Comparison of ENCODE assay signal across 8 mouse cellular contexts in the genomic region with DNA sequence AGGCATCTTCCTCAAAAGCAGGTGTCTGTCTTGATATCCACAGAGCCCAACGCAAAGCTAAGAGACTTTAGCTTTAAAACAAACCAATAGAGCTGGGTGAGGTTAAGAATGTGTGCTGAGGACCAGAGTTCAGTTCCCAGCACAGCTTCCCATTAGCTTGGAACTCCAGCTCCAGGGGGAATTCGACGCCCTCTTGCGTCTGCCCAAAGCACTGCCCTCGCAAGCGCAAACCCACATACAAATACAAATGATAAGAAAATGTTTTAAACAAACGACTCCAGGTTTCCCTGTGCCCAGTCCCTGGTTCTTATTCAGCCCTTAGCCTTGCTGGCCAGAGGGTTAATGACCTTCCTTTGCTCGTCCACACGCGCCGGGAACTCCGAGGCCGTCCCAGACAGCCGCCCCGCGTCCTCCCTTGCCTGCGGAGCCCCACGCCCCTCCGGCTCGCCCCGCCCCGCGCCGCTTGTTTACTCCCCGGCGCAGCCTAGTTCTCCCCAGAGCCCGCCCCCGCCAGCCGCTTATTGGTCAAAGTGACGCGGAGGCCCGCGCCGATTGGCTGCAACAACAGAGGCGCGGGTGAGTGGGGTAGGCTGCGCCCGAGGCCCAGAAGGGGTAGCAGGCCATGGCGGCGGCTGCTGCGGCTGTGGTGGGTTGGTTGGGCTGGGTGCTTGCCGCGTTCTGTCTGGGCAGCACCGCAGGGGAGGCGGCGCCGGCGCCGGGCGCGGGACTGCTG. TPM values are rescaled to one million over a fixed set of nuclear protein-coding genes. Genes with fewer than 3 reads are reported as not detected.
DNase-seq lines count a peak whose midpoint lies in the region; ATAC-seq lines count a peak whose summit lies in the region.

A gene (plus strand): TSS at position 579 of the 733 bp plus-strand sequence.

- peak; percentile 99 for ATAC-seq in forebrain, embryonic 11.5 days (replicated peaks; ENCODE audit: low FRiP score)
- ATAC-seq in heart, embryonic 16.5 days (replicated peaks; ENCODE audit: extremely low read depth, insufficient read depth, low FRiP score), result peak; percentile 98
- ATAC-seq in liver, embryonic 15.5 days (ENCODE audit: insufficient read depth), result peak; percentile 97
- ATAC-seq in neural tube, embryonic 12.5 days (ENCODE audit: low FRiP score, low read depth), result peak; percentile 98

- no peaks in the 10 kb centered on the region for H3K27me3 ChIP-seq in forebrain, embryonic 11.5 days (ENCODE audit: control insufficient read depth, insufficient read depth, low read length)
- no peaks in the 10 kb centered on the region for H3K27me3 ChIP-seq in heart, embryonic 16.5 days (ENCODE audit: control insufficient read depth, insufficient read depth, low read length)
- H3K27me3 ChIP-seq in liver, embryonic 15.5 days, result no peaks in the 10 kb centered on the region
- no peaks in the 10 kb centered on the region for H3K27me3 ChIP-seq in neural tube, embryonic 12.5 days (replicated peaks)

- H3K4me1 ChIP-seq in forebrain, embryonic 11.5 days (replicated peaks; ENCODE audit: control insufficient read depth, insufficient read depth, low read length), result peaks cover 4% of the 10 kb centered on the region
- H3K4me1 ChIP-seq in heart, embryonic 16.5 days (ENCODE audit: control insufficient read depth, insufficient read depth, low read length), result peaks cover 31% of the 10 kb centered on the region
- H3K4me1 ChIP-seq in liver, embryonic 15.5 days (replicated peaks), result peaks cover 30% of the 10 kb centered on the region
- H3K4me1 ChIP-seq in neural tube, embryonic 12.5 days, result peaks cover 29% of the 10 kb centered on the region

- peak; percentile 99 to 100 for DNase-seq in CD8-positive naive resting alpha-beta T cell, adult 2 months (ENCODE audit: low read depth in 2 of 2, low spot score in 2 of 2)
- peak; percentile 97 for DNase-seq in c-Kit-positive CD71-negative TER-119-negative erythroid progenitor cells, embryonic 14.5 days (ENCODE audit: low read depth)
- DNase-seq in forebrain, embryonic 11.5 days (ENCODE audit: low spot score), result peak; percentile 100
- peak; percentile 99 to 100 for DNase-seq in kidney, postnatal 36 days
- DNase-seq in telencephalon, adult 2 months (ENCODE audit: low read depth, low spot score), result peak; percentile 91

- peak within 1 kb of the TSS; percentile 95 for H3K27ac ChIP-seq in forebrain, embryonic 11.5 days (ENCODE audit: low read depth, low read length)
- peak within 1 kb of the TSS; percentile 97 for H3K27ac ChIP-seq in heart, embryonic 16.5 days (ENCODE audit: low read length)
- H3K27ac ChIP-seq in liver, embryonic 15.5 days (replicated peaks), result peak within 1 kb of the TSS; percentile 96
- peak within 1 kb of the TSS; percentile 96 for H3K27ac ChIP-seq in neural tube, embryonic 12.5 days

- H3K36me3 ChIP-seq in forebrain, embryonic 11.5 days (ENCODE audit: control insufficient read depth, insufficient read depth, low read length), result no peaks in the 10 kb centered on the region
- H3K36me3 ChIP-seq in heart, embryonic 16.5 days (ENCODE audit: control insufficient read depth, insufficient read depth), result no peaks in the 10 kb centered on the region
- peaks cover 4% of the 10 kb centered on the region; the same call in 1 of the 2 replicates for H3K36me3 ChIP-seq in liver, embryonic 15.5 days (replicated peaks)
- peaks cover 17% of the 10 kb centered on the region for H3K36me3 ChIP-seq in neural tube, embryonic 12.5 days

- no peaks in the 10 kb centered on the region for H3K9me3 ChIP-seq in forebrain, embryonic 11.5 days (ENCODE audit: control insufficient read depth, low read length)
- no peaks in the 10 kb centered on the region; the same call in 1 of the 2 replicates for H3K9me3 ChIP-seq in heart, embryonic 16.5 days (replicated peaks; ENCODE audit: control insufficient read depth, low read length)
- no peaks in the 10 kb centered on the region for H3K9me3 ChIP-seq in liver, embryonic 15.5 days (replicated peaks)
- H3K9me3 ChIP-seq in neural tube, embryonic 12.5 days, result no peaks in the 10 kb centered on the region

- 2% methylated on average over 49 of the region's 51 CpGs for WGBS in forebrain, embryonic 11.5 days
- WGBS in heart, embryonic 16.5 days, result 2% methylated on average over 47 of the region's 51 CpGs
- WGBS in liver, embryonic 15.5 days (ENCODE audit: insufficient replicate concordance), result 1% methylated on average over 51 of the region's 51 CpGs
- 2% methylated on average over 46 of the region's 51 CpGs for WGBS in neural tube, embryonic 12.5 days

- H3K4me3 ChIP-seq in forebrain, embryonic 11.5 days (ENCODE audit: low read depth, low read length), result peak within 1 kb of the TSS; percentile 92
- H3K4me3 ChIP-seq in heart, embryonic 16.5 days (ENCODE audit: low read length), result peak within 1 kb of the TSS; percentile 85
- H3K4me3 ChIP-seq in liver, embryonic 15.5 days (replicated peaks), result peak within 1 kb of the TSS; percentile 96
- peak within 1 kb of the TSS; percentile 97 for H3K4me3 ChIP-seq in neural tube, embryonic 12.5 days

- peak within 1 kb of the TSS; percentile 96 for H3K4me2 ChIP-seq in forebrain, embryonic 11.5 days (ENCODE audit: low read depth, low read length, severe bottlenecking)
- H3K4me2 ChIP-seq in heart, embryonic 16.5 days (ENCODE audit: low read depth, low read length), result peak within 1 kb of the TSS; percentile 97
- H3K4me2 ChIP-seq in liver, embryonic 15.5 days, result peak within 1 kb of the TSS; percentile 96
- peak within 1 kb of the TSS; percentile 94 for H3K4me2 ChIP-seq in neural tube, embryonic 12.5 days (replicated peaks)

- peak within 1 kb of the TSS; percentile 84 for H3K9ac ChIP-seq in forebrain, embryonic 11.5 days (ENCODE audit: low read length)
- peak within 1 kb of the TSS; percentile 96 for H3K9ac ChIP-seq in heart, embryonic 16.5 days (ENCODE audit: low read length)
- peak within 1 kb of the TSS; percentile 85 for H3K9ac ChIP-seq in liver, embryonic 15.5 days
- H3K9ac ChIP-seq in neural tube, embryonic 12.5 days, result peak within 1 kb of the TSS; percentile 88

RNA-seq across cellular contexts. Expression of the gene that starts here (rescaled TPM):
- 6.8 and 7.4 TPM in 2 replicates for polyA plus RNA-seq in forebrain, embryonic 11.5 days (2014; fragmentation: Nextera tagmentation; extraction: Ambion mirVana)
- polyA plus RNA-seq in heart, embryonic 16.5 days (2015; fragmentation: Nextera tagmentation; extraction: Ambion mirVana), result 1.8 and 2.4 TPM in 2 replicates
- polyA plus RNA-seq in liver, embryonic 15.5 days (2015; fragmentation: Nextera tagmentation; extraction: Ambion mirVana), result 1.0 and 1.1 TPM in 2 replicates
- 3.7 and 5.3 TPM in 2 replicates for polyA plus RNA-seq in neural tube, embryonic 12.5 days (2016; fragmentation: Nextera tagmentation; extraction: Ambion mirVana)

Comparison
In these comparisons a context has a peak if more than half of its experiments do, and no peak if none do; other contexts are left out.
1. Peak in every context shown above with its lines: DNase-seq, ATAC-seq, H3K4me3 ChIP-seq and H3K27ac ChIP-seq.